Mouse (Mus musculus) spleen, postnatal 4 days (tissue): Measurements from ENCODE around the gene Rxrb.

ENCODE experiments used
- DNase-seq, 2 experiments: peaks; one replicate each; pipeline ENCODE4 v3.0.0; 2022; ENCODE audit warnings: low spot score in 2 of 2

Rxrb gene

GRCm38 (mm10) chr17:34025756-34026151, 5.9 kb upstream of the Rxrb start:
- DNase-seq, result peak in 1 of 2 experiments; percentile 62

GRCm38 (mm10) chr17:34026221-34026620, 5.4 kb upstream of the Rxrb start:
- DNase-seq, result peak in 1 of 2 experiments; percentile 62

DNA sequence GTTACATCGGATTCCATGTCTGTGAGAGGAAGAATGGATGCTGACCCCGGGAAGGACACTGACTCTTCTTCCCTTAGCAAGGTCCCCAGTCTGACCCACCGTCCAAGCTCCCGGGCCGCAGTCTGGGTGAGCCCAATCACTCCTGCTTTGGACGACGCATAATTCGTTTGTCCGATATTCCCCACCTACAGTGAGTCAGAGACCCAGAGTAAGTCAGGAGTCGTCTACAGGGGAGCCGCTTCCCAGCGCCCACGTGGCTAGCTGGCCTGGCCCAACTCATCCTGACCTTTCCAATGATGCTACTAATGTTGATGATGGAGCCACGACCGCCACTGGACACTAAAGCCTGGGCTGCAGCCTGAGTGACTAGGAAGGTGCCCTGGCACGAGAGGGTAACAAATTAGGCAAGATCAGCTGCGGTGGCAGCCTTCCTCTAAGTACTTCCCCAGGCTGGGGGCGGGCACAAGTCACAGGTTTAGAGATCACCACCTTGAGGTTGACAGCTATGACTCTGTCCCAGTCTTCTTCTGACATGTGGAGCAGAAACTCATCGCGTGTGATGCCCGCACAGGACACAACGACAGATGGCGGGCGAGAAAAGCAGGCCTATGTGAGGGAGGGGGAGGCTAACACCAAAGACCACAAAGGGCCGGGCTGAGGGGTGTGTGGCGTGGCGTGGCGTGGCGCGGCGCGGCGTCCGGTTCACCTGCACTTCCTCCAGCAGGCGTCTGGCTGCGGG, 4.5 kb upstream of the Rxrb start:
- peak; percentile 66 to 79 for DNase-seq

- DNase-seq, result peak; percentile 92 to 94
Measured at GRCm38 (mm10) chr17:34027656-34028223, 3.9 kb upstream of the Rxrb start, which contains the start of gene H2-Ke6. H2-Ke6 (minus strand) TSS chr17:34028060.

DNA sequence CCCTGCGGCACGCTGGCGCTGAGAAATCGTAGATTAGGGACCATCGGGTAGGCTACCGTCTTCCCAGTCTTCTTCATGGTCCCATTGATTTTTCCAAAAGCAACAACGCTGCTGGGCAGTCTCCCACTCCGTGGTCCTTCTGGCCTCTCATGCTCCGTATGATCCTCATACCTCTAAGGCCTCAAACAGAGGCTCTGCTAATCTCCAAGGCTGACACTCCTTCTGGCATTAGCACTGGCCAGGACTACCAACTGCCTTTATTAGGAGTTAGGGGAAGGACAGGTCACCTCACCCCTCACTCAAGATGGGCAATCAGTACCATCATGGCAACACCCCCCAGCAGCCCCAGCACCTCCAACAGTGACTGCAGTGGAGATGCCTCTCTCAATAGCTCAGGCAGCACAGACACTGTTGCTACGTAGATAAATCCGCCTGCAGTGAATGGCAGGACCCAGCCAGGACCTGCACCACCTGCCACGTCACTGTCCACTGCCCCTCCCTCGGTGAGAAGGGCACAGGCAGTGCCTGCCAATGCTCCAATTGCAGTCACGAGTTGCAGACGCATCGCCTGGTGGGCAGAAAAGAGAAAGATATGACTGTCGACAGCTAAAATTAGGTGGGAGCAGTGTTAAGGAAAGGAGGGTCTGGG, 3.0 kb upstream of the Rxrb start:
- DNase-seq, result peak in 1 of 2 experiments; percentile 63

DNA sequence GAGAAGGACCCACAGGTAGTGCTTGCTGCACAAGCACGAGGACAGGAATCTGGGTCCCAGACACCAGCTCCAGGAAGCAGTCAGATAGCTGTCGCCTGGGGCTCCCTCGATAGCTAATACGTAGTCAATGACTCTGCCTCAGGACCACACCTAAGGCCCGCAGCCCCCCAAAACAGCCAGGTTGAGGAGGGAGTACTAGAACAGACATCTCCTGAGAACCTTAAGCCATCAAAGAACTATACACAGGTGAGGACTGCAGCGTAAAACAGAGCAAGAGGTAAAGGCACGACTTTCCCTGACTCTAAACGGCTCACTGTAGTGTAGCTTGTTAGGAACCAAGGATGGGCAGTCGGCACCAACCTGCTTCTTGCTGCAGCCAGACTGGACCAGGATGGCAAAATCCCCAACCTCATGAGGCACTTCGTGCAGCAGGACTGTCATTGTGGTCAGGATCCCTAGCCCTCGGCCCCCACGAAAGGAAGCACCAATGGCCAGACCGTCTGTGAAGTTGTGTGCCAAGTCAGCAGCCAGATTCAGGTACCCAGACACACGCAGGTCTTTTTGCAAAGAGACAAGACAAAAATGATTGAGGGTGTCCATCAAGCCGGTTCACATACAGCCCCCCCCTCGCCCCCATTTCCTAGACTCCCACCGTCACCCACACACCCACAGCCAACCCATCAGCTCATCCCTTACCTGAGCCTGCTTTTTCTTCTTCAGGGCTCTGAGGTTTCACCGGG, 2.3 kb upstream of the Rxrb start:
- no peak for DNase-seq

- DNase-seq, result peak in 1 of 2 experiments; percentile 62
Measured at GRCm38 (mm10) chr17:34029890-34030595, 1.6 kb upstream of the Rxrb start.

DNA sequence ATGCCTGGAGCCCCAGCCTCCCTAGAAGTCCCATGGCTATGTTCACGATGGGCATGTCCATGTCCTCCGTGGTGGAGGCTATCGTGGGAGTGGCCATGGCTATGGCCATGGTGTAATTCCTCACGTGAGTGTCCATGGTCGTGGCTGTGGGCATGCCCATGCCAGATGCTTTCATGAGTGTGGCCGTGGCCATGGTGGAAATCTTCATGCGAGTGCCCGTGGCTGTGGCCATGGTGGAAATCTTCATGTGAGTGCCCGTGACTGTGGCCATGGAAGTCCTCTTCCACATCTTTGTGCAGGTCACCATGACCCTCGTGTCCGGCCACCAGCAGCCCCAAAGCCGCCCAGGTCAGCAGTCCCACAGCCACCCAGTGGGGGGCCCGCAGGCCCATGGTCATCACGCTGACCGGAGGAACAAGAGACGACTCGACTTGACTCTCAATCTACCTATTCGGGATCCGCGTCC, 718 bp upstream of the Rxrb start:
- no peak for DNase-seq

DNA sequence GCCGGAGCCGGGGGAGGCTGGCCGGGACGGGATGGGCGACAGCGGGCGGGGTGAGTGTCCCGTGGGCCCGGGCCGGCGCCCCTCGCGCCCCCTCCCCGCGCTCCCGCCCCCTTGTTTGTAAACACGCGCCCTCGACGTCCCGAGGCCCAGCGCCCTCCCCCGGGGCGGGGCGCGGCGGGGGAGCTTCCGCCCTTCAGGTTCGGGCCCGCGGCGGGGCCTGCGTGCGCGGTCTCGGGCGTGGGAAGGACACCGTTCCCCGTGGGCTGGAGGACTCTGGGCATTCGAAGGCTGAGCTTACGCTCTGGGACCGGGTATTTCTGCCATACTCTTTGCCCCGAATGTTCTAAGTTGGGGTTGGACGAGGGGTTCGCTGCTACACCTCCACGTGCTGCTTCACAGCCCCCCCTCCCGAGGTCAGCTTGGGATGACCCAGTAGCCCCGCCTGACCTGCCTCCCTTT, 591 bp downstream of the Rxrb start:
- DNase-seq, result peak; percentile 78 to 90

DNA sequence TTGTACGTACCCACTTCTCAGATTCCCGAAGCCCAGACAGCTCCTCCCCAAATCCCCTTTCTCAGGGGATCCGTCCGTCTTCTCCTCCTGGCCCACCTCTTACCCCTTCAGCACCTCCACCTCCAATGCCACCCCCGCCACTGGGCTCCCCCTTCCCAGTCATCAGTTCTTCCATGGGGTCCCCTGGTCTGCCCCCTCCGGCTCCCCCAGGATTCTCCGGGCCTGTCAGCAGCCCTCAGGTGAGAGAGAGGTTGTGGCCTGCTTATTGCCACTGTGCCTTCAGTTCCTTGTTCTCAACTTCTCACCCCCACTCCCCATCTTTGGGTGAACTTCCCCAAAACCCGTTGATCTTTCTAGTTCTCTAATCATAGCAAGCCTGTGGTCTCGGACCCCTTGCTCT, 1.2 kb downstream of the Rxrb start:
- no peak for DNase-seq

- no peak for DNase-seq
Measured at GRCm38 (mm10) chr17:34033441-34033840, 1.8 kb downstream of the Rxrb start.

GRCm38 (mm10) chr17:34034064-34034463, 2.5 kb downstream of the Rxrb start:
- DNase-seq, result peak; percentile 80 to 95

DNA sequence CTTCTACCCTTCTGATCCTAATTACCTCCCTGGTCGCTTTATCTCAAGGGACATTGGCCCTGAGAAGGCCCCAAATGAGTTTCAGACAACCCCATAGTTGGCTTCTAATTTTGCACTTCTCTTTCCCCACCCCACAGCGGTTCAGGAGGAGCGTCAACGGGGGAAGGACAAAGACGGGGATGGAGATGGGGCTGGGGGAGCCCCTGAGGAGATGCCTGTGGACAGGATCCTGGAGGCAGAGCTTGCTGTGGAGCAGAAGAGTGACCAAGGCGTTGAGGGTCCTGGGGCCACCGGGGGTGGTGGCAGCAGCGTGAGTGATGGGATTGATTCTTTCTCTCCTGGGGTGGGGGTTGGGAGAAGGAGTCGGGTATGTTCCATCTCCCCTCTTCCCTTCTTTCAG, 3.9 kb downstream of the Rxrb start:
- no peak for DNase-seq

DNA sequence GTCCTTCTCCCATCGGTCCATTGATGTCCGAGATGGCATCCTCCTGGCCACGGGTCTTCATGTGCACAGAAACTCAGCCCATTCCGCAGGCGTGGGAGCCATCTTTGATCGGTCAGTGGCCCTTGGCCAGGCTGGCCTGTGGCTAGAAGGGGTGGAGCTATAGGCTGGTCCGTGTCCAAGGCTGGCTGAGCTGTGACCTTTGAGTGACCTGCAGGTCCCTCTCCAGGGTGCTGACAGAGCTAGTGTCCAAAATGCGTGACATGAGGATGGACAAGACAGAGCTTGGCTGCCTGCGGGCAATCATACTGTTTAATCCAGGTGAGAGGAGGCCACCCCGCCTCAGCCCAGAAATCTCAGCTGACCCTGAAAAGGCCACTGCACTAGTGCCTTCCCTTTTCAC, 5.0 kb downstream of the Rxrb start:
- no peak for DNase-seq

- DNase-seq, result no peak
Measured at GRCm38 (mm10) chr17:34037241-34037640, 5.6 kb downstream of the Rxrb start.

DNA sequence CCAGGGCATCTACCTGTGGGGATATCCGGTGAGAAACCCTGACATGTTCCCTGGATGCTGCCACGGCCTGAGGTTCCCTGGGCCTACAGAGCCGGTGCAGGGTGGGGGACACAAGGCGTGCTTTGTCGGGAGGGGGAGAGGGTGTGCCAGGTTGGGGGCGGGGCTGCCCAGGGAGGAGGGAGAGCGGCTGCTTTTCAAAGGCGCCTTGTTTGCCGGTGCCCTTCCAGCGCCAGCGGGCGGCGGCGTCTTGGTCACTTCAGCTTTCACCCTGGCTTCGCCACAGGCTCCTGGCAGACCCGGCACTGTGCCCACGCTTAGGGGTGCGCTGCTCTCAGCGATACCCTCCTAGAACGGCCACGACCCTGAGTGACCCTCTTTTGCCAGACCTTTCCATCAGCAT, 6.8 kb downstream of the Rxrb start:
- no peak for DNase-seq

DNA sequence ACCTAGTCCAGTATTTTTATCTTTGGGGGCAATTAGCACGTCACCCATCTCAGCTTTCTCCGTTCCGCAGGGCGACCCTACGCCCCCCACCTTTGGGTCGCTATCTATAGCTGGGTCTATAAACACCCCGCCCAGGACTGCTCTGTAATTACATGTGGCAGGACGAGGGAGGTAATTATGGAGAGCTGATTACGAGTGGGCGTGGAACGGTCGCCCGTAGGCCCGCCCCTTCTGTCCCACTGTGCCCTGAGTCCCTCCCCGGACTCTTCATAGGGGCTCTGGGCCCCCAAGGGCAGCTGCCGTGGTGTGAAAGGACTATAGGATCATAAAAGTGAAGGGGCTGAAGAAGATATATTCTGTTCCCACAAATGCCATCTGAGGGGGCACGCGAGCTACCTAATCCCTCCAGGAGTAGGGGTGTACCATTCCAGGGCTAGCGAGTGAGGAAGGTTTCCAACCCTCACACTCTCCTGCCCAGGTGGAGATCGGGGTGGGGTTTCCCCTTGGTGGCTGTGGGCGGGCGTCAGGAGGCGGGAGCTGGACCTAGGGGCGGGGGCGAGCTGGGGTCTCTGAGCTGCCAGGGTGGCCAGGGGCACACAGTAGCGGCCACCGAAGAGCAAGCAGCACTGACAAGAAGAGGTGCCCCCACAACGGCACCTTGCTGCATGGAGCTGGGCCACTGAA, 7.4 kb downstream of the Rxrb start, which contains the start of gene Col11a2:
Gene Col11a2 (plus strand): TSS at position 560 of the 684 bp plus-strand sequence.
- no peak for DNase-seq

- no peak for DNase-seq
Measured at GRCm38 (mm10) chr17:34039562-34040450, 8.2 kb downstream of the Rxrb start.

- no peak for DNase-seq
Measured at GRCm38 (mm10) chr17:34045941-34046340, 14.3 kb downstream of the Rxrb start.
